Mouse (Mus musculus): ENCODE results near the gene Ly6g6e. TPM values are rescaled to one million over a fixed set of nuclear protein-coding genes. Genes with fewer than 3 reads are reported as not detected.

The Ly6g6e gene
- total RNA-seq, 2 experiments from 2014 or later: not detected

DNA sequence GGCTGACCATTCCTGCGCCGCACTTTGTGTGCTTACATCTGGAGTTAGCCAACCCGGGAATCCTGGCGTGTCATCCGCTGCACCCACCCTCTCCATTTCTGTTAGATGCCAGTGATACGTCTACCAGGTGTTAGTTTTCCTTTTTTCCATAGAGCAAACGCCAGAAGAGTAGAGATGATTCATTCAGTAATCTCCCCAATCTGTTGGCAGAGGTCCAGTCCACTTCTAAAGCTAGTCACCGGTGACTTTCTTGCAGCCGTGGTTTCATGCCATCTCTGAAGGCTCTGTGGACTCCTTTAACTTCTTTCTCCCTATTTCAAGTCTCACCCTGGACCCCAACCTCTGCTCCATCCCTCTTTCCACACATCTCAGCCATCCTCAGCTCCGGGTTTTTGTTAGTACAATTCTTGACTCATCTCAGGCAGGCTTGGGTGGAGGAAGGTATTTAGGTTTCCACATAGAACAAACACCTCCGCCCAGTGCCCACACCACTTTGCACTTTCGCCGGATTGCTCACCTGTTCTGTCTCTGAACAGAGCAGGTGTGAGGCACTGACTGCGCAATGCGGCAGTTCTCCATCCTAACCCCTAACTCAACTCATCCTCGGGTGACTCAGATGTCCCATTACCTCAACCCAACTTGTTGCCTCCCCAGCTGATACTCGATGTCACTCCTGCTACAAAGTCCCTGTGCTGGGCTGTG is 8.3 kb upstream of the Ly6g6e start:
- DNase-seq: no peak
- intact Hi-C loops (cut with DNase I): no loop called here

DNA sequence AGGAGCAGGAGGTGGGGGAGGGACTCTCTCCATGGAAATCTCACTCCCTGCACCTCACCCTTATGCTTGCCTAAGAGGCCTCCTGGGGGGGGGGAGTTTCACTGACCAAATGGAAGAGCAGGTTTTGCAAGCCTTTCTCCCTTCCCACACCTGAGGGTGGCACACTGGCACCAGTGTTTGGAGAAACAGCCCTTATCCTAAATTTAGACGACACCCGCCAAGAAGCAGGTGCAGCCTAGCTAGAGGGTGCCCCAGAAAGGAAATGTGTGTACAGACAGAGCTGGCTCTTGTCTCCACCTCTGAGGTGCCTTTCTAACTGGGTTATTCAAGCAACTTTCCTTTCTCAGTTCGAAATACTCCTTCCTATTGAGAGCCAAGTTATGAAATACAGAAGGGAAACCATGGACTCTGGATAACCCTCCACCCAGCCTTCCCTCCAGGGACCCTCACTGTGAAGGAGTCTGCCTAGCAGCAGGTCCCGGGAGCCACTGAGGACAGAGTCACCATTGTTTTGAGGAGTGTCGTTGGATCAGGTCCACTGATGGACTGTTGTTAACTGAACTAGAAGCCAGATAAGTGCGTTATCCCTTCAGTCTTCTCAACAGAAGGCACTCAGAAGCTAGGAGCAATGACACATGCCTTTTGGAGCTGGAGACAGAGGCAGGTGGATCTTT is 6.0 kb upstream of the Ly6g6e start:
- intact Hi-C loops (cut with DNase I): loop anchor here (2.0 kb wide), 1 partner anchor 36 kb away; no protein-coding TSS in a partner anchor
- DNase-seq: no peak

DNA sequence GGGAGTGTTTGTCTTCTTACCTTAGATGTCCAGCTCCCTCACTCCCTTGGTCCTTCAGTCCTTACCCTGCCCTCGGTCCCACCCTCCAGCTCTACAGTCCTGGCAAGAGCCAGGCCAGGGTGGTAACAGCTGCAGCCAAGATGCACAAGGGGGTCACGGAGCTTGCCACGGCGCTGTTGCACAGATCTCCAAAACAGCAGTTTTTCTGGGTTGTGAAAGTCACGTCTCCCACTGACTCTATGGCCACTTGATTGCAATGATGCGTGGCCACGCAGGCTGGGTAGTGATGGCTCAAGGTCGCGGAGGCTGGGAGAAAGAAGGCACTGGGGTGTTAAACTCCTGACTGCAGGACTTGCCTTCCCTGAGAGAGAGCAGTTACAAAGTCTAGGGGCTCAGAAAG is 5.2 kb upstream of the Ly6g6e start:
- intact Hi-C loops (cut with DNase I): loop anchor here (2.0 kb wide), 1 partner anchor 35 kb away; no protein-coding TSS in a partner anchor
- DNase-seq: no peak

DNA sequence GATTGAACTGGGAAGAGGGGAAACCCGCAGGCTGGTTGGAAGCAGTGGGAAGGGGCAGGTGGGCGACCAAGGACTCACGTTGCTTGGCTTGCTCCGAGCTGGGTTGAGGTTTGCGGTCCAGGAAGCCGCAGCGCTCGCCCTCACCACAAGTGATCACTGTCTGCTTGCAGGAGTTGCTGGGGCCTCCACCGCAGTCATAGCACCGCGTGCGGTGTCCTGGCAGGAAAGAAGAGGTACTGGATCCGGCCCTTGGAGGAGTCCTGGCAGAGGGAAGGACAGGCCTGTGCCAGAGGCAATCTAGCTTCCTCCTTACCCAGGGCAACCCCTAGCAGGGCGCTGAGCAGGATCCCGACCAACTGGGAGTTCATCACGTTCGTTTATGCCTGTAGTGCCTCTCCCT is 2.6 kb upstream of the Ly6g6e start:
- DNase-seq: no peak
- intact Hi-C loops (cut with DNase I): no loop called here

DNA sequence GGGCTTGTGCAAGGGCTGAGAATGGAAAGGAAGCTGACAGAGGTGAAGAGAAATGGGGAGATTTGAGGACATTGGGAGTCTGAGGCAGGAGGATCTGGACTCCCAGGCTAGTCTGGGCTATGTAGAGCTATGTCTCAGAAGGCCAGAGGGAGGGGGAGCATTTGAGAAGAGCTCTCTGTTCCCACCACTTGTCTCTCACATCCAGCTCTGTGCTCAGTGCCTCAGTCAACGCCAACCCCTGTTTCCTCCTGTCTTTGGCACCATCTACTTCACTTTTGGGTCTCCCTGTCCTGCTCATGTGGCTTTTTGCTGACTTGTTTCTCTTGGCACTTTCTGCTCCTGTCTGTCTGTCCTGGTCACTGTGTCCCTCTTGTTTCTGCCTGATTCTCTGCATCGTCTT is 583 bp downstream of the Ly6g6e start:
- intact Hi-C loops (cut with DNase I): no loop called here

DNA sequence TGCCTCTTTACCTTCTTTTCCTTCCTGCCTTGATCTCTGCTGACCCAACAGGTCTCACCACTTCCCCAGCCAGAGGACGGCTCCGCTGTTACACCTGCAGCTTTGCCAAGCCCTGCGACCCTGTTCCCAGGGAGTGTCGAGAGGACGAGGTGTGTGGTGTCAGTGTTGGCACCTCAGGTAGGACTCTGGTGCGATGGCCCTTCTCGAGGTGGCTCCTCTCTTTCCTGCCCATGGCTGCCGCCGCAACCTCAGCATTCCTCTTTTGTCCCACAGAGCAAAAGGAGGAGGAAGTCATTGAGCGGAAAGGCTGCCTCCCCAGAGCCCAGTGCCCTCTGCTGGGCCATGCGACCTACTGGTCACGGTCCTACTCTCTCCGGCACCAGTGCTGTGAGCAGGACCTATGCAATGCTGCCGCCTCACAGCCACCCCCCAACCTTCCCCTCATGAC is 1.1 kb downstream of the Ly6g6e start, which contains the start of gene Ly6g6d:
Ly6g6d (minus strand) TSS at position 280 of the 448 bp plus-strand sequence.
- intact Hi-C loops (cut with DNase I): no loop called here

More for the DNA sequence above, 583 bp downstream of the Ly6g6e start:
- DNase-seq: no peak

DNA sequence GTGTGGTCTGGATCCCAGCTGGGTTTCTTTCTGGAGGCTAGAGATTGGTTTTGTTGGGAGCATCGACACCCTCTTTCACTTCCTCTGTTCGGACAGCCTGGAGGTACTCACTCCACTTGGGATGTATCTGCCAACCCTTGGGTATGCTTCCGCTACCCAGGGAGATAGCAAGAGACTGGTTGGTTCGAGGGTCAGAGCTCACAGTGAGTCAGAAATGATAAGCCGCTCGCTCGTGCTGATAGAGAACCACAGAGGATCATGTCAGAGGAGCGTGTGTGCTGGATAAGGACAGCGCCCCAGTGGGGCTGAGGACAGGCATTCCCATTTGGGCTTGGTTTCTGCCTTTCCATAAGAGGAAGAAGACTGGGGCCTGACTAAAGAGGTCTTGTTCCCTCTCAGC is 3.1 kb downstream of the Ly6g6e start:
- no peak for DNase-seq
- intact Hi-C loops (cut with DNase I): no loop called here

More for the DNA sequence above, 1.1 kb downstream of the Ly6g6e start, which contains the start of gene Ly6g6d:
- DNase-seq: no peak

DNA sequence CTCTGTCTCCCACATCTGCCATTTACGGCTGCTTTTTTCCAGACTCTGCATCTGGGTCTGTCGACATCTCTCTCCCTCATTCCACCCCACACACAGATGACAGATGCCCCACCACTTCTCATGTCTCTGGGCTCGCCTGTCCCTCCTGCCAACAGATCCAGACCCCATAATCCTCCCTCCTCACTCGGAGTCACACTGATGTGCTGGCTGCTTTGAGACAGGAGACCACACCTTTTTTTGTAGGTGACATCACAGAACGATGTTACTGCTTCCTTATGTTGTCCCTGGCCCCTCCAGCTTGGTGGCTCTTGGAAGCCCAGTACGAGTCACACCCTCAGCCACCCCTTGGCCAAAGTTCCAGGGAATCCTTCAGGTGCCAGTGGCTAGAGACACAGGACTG is 3.5 kb downstream of the Ly6g6e start:
- DNase-seq: no peak
- intact Hi-C loops (cut with DNase I): no loop called here

DNA sequence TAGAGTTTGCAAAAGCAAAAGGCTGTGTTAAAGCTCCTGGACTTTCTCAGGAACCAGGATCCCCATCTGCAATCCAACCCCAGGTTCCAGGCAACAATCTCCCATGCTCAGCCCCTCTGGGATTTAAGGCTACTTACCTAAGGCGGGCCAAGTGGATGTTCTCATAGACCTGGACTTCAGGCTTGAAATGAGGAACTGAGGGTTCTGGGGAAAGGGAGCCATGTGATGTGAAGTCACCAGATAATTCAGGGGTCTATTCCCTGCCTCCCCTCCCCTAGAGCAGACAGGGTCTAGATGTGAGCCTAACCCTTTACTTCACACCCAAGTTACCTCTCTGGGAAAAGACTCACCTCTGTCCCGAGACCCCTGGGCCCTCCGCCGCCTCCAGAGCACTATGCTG is 4.0 kb downstream of the Ly6g6e start:
- intact Hi-C loops (cut with DNase I): no loop called here
- DNase-seq: no peak

DNA sequence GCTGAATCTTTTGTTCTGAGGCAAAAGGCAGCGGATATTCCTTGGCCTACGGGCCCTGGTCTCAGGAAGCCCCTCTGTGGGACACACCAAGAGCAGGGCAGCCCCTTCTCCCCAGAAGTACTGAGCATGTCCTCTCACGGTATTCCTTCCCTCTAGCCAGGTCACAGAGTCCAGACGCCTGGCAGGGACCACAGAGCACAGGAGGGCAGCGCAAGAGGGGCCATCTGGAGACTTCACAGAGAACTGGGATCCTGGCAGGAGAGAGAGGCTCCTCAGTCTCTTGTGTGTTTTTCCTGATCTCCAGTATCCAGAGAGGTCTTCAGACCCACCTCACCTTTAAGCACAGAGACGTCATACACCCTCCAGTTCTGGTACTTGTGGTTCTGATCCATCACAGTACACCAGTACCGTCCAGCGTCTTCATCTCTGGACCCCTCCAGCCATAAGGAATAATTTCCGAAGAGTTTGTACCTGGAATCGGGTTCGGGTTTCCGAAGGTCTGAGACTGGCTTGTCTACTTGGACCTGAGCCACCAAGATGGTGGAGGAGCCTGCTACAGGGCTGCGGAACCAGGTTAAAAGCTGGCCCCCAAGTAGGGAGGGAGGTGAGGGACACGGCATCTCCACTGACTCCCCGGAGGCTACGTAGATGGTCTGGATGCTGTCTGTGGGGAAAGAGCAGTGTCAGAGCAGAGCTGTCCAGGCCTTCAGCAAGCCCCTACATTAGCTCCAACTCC is 6.3 kb downstream of the Ly6g6e start:
- intact Hi-C loops (cut with DNase I): no loop called here
- DNase-seq: no peak

DNA sequence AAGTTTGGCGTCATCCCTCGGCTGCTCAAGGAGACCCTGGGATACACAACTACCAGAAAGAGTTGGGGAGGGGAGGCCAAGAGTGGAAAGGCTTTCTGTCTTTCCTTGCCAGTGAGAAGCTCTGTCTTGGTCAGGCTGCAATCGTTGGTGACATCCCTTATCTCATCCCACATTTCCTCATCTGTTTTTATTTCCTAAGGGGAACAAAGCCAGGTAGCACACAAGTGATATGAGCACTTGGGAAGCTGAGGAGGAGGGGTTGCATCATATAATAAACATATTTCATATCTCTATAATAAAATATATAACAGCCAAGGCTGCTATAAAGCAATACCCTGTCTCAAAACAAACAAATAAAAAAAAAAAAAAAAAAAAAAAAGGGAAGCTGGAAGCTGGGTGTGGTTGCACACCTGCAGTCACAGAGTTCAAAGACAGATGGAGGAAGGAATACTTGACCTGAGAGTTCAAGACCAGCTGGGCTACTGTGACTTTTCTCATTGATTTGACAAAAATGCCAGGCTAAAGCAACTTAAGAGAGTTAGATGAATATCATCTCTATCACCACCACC is 7.3 kb downstream of the Ly6g6e start:
- DNase-seq: no peak
- intact Hi-C loops (cut with DNase I): no loop called here

DNA sequence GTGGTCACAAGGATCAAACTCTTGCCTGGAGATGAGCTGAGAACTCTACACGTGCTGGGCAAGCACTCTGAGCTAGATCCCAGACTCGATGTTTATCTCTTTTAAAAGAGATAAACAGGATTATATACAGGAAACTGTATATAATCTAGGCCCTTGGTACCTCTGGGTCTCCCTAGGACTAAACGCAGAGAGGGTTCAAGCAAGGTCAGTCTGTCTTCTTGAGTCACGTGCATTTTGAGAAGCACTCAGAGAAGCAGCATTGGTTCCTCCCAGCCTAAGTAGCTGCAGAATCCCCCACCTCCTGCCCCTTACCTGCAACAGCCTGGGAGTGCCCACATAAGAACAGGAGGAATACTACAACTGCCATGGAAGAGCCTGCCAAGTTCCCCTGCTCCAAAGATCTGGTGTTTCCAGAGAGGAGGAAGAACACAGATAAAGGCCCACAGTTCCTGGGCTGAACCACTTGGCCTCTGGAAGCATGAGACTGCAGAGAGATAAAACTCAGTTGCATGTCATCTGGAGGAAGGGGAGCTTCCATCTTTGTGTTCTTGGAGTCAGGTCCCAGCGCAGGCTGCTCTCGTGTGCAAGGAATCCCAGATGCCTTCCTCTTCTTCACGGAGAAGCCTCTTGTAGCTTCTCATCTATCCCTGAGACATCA is 8.6 kb downstream of the Ly6g6e start, which contains the start of gene Ly6g6f:
Ly6g6f (minus strand) TSS at position 403 of the 658 bp plus-strand sequence.
- no peak for DNase-seq
- intact Hi-C loops (cut with DNase I): loop anchor here (5.0 kb wide), 1 partner anchor 63 kb away; no protein-coding TSS in a partner anchor

DNA sequence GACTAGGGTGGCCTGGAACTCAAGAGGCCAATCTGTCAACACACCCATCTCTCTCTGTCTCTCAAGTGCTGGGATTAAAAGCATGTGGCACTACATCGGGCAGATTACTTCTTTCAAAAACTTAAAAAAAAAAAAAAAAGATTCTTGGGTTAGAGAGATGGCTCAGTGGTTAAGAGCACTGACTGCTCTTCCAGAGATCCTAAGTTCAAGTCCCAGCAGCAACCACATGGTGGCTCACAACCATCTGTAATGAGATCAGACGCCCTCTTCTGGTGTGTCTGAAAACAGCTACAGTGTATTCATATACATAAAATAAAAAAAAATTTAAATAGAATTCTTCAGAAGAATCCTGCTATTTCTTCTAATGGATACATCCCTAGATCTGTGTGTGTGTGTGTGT is 11.4 kb downstream of the Ly6g6e start:
- DNase-seq: no peak
- intact Hi-C loops (cut with DNase I): loop anchor here (5.0 kb wide), 1 partner anchor 66 kb away; no protein-coding TSS in a partner anchor

DNA sequence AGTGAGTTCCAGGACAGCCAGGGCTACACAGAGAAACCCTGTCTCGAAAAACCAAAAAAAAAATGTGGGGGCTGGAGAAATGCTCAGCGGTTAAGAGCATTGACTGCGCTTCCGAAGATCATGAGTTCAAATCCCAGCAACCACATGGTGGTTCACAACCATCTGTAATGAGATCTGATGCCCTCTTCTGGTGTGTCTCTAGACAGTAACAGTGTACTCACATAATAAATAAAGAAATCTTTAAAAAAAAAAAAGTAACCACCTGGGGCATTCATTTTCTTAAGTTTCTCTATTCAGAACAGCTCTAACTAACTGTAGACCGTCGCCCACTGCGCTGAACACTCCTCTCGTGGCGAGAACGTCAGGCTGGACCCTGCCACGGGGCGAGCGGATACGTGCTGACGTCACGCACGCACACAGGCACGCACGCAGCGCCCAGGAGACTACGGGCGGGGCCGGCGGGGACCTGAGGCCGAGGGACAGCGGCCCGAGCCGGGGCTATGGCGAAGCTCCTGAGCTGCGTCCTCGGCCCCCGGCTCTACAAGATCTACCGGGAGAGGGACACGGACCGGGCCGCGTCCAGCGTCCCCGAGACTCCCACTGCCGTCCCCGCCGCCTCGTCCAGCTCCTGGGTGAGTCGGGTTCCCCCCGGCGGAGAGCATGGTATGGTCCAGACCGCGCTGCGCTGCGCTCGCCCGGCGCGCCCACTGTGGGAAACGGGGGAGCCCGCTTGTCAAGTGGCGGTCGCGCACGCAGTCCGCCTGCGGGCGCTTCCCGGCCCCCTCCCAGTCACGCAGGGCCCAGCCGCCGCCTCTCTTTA is 12.3 kb downstream of the Ly6g6e start, which contains the start of gene Abhd16a:
Abhd16a (plus strand) TSS at position 439 of the 820 bp plus-strand sequence.
- intact Hi-C loops (cut with DNase I): loop anchor here (5.0 kb wide), 1 partner anchor 67 kb away; no protein-coding TSS in a partner anchor

DNA sequence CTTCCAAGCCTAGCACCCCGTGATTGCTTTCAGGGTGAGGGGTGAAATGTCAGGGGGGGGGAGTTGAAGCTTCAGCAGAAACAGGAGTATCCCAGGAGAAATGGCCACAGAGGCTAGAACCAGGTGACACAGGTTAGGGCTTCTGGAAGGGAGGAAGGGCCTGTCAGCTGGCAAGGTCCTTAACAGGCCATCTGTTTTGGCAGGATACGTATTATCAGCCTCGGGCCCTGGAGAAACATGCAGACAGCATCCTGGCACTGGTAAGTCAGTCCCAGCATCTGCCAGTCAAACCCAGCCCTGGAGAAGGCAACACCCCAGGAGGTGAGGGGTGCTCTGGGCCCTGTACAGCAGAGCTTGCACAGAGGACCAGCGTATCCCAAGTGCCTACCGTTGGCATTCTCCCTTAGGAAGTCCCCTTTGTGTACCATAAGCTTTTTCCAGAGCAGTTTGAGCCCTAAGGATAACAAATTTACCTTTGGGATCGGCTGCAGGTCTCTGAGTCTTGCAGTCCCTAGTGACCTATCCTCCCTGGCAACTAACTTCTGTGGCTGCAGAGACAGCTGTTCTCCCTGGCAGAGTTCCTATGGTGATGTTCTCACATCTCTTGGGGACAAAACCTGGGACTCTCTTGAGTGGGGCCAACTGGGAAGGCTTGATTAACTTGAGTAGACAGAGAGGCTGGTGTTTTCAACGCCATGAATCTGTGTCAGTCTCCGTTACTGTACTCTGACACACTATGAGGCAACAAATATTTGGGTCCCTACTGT is 13.6 kb downstream of the Ly6g6e start:
- DNase-seq: peak; percentile 22 to 37
- intact Hi-C loops (cut with DNase I): no loop called here

More for the DNA sequence above, 12.3 kb downstream of the Ly6g6e start, which contains the start of gene Abhd16a:
- DNase-seq: peak; percentile 91 to 94

DNA sequence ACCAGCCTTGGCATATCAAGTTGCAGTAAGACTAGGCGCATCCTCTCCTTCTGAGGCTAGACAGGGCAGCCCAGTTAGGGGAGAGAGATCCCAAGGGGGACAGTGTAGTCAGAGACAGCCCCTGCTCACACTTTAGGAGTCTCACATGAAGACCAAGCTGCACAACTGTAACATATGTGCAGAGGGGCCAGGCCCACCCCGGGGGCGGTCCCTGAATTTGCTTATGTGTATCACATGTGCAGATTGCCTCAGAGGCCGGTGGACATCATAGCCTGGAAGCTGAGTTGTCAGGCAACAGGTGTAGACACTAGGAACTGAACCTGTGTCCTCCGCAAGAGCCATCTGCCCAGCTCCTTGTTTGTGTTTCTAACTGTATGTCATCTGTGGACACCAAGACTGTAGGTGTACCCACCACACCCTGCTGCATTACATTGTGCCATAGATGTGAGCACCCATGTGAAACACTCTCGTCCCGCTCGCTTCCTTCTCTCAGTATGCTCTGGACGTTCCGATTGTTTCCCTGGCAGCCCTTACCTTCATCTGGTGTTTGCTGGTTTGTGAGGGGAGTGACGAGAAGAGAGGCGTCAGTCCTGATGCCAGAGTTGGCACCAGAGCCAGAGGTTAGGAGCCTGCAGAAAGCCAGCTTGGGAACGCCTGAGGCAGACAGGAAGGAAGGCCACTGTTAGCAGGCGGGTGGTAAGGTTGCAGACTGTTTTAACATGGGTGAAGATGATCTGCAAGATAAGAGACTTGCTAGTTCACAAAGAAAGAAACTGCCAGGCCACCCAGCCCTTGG is 15.9 kb downstream of the Ly6g6e start:
- intact Hi-C loops (cut with DNase I): no loop called here
- peak in 1 of 2 experiments; percentile 12 for DNase-seq

All from gastrocnemius, postnatal 36 days (tissue).